In genomic region chr10:33027055-33027454, GRCm38 (mm10) we compare ENCODE assay signal across 28 mouse cellular contexts. TPM values are rescaled to one million over a fixed set of nuclear protein-coding genes. Genes with fewer than 3 reads are reported as not detected.
A peak's percentile ranks its signal among the peaks of the same experiment; 100 is the strongest.
DNase-seq lines count a peak whose midpoint lies in the region; ATAC-seq and TF ChIP-seq lines count a peak whose summit lies in the region.
"Had no signal": no experiment of that assay in that cellular context is flagged by ENCODE, and none has a peak within 500 bp of the region (broad histone marks: within the 10 kb centered on the region; RNA-seq: fewer than 3 reads in every experiment).

No protein-coding gene starts in this region.

- no peaks in the 10 kb centered on the region for H3K9me3 ChIP-seq in liver, embryonic 12.5 days (replicated peaks)
- H3K9me3 ChIP-seq: embryonic facial prominence, embryonic 12.5 days; forebrain, embryonic 12.5 days; heart, embryonic 13.5 days had no signal

- no peak for TF ChIP-seq CTCF in brain, embryonic 14.5 days (IDR thresholded peaks at IDR 0.05; ENCODE audit: borderline replicate concordance, extremely low read depth, insufficient read depth, insufficient read length)

- intact Hi-C loops in gastrocnemius, postnatal 14 days (cut with DNase I; ENCODE audit: low total_unique reads), result no loop called here

- H3K4me3 ChIP-seq in liver, embryonic 12.5 days, result no peak overlapping the region
- H3K4me3 ChIP-seq: embryonic facial prominence, embryonic 12.5 days; erythroblast, embryonic 14.5 days; forebrain, embryonic 12.5 days; heart, embryonic 13.5 days had no signal

- no peak overlapping the region for H3K27ac ChIP-seq in liver, embryonic 12.5 days
- H3K27ac ChIP-seq: embryonic facial prominence, embryonic 12.5 days; forebrain, embryonic 12.5 days; heart, embryonic 13.5 days; hindbrain, embryonic 14.5 days; hindbrain, postnatal 0 days had no signal

- no peak for DNase-seq in frontal cortex, postnatal 36 days (ENCODE audit: low spot score in 2 of 2)
- peak; percentile 5 to 15 for DNase-seq in gastrocnemius, adult 8-10 months (ENCODE audit: low spot score in 2 of 2)
- DNase-seq in gastrocnemius, postnatal 14 days, result no peak
- peak; percentile 2 for DNase-seq in brain, embryonic 14.5 days (ENCODE audit: low read depth)
- peak; percentile 79 for DNase-seq in skeletal muscle tissue, adult 2 months (ENCODE audit: low read depth, low spot score)
- DNase-seq: adrenal gland, adult 8-10 months; adrenal gland, postnatal 25 days; cerebellum, adult 18-20 months; cerebellum, adult 9-10 months; cerebellum, postnatal 14 days; forebrain, postnatal 0 days; heart, adult 18-20 months; heart, postnatal 14 days; heart, postnatal 4 days; kidney, adult 18-20 months; kidney, adult 9 months had no signal

- no peak overlapping the region for H3K4me2 ChIP-seq in liver, embryonic 12.5 days
- H3K4me2 ChIP-seq: embryonic facial prominence, embryonic 12.5 days; forebrain, embryonic 12.5 days; heart, embryonic 13.5 days; hindbrain, embryonic 14.5 days had no signal

- H3K27me3 ChIP-seq in liver, embryonic 12.5 days (replicated peaks), result no peaks in the 10 kb centered on the region
- H3K27me3 ChIP-seq: embryonic facial prominence, embryonic 12.5 days; forebrain, embryonic 12.5 days; heart, embryonic 13.5 days had no signal

- no peaks in the 10 kb centered on the region for H3K36me3 ChIP-seq in liver, embryonic 12.5 days
- H3K36me3 ChIP-seq: embryonic facial prominence, embryonic 12.5 days; forebrain, embryonic 12.5 days; heart, embryonic 13.5 days had no signal

- TF ChIP-seq POLR2A in brain, embryonic 14.5 days (IDR thresholded peaks at IDR 0.05; ENCODE audit: borderline replicate concordance, extremely low read depth, insufficient read depth, insufficient read length, poor library complexity, severe bottlenecking), result no peak

- ATAC-seq in frontal cortex, adult (ENCODE audit: low TSS enrichment), result 0 out of 2 replicates have a peak, but pooled peaks have one; percentile 16
- ATAC-seq in liver, embryonic 12.5 days, result no peak
- ATAC-seq: activated CD4-positive, CD25-positive, alpha-beta regulatory T cell, adult 4 months; forebrain, postnatal 0 days; hindbrain, postnatal 0 days; inflammation-experienced regulatory T-cells, adult 6 months; intestine, embryonic 16.5 days had no signal

- no peak overlapping the region for H3K9ac ChIP-seq in liver, embryonic 12.5 days
- H3K9ac ChIP-seq: embryonic facial prominence, embryonic 12.5 days; forebrain, embryonic 12.5 days; forebrain, postnatal 0 days; heart, embryonic 13.5 days; hindbrain, embryonic 14.5 days had no signal

- 67% methylated on average over 5 of the region's 5 CpGs for WGBS in liver, embryonic 12.5 days (ENCODE audit: insufficient replicate concordance)

- no peaks in the 10 kb centered on the region for H3K4me1 ChIP-seq in liver, embryonic 12.5 days
- H3K4me1 ChIP-seq: embryonic facial prominence, embryonic 12.5 days; forebrain, embryonic 12.5 days had no signal

RNA-seq across cellular contexts. Expression of gene Trdn, which starts 53.3 kb away (rescaled TPM):
- total RNA-seq in gastrocnemius, adult 8-10 months (2022), result 1,000 to 10,000 TPM; 1,129 to 1,308 (median 1,210) TPM
- total RNA-seq in gastrocnemius, postnatal 14 days (2021), result 1,000 to 10,000 TPM; 1,532 to 1,541 TPM
- 0.08 TPM in 1 of 2 replicates, not detected in the other for polyA plus RNA-seq in brain, embryonic 14.5 days (2012; rRNA removed)
- 0.25 TPM in 1 of 2 replicates, not detected in the other for polyA plus RNA-seq in liver, embryonic 12.5 days (2016; fragmentation: Nextera tagmentation; extraction: Ambion mirVana)
- total RNA-seq: adrenal gland, adult 8-10 months; adrenal gland, postnatal 25 days; ES-E14 had no signal
- polyA plus RNA-seq: erythroblast, embryonic 14.5 days; inflammation-experienced regulatory T-cells, adult 6 months; intestine, embryonic 16.5 days had no signal

Comparison
In these comparisons a context has a peak if more than half of its experiments do, and no peak if none do; other contexts are left out.
1. DNase-seq: peak in gastrocnemius, adult 8-10 months (2 of 2), brain, embryonic 14.5 days (single experiment) and skeletal muscle tissue, adult 2 months (single experiment); none in frontal cortex, postnatal 36 days (0 of 2) and gastrocnemius, postnatal 14 days (single experiment).